Mouse (Mus musculus): Measurements from ENCODE around the gene Vac14.

Gene Vac14

DNA sequence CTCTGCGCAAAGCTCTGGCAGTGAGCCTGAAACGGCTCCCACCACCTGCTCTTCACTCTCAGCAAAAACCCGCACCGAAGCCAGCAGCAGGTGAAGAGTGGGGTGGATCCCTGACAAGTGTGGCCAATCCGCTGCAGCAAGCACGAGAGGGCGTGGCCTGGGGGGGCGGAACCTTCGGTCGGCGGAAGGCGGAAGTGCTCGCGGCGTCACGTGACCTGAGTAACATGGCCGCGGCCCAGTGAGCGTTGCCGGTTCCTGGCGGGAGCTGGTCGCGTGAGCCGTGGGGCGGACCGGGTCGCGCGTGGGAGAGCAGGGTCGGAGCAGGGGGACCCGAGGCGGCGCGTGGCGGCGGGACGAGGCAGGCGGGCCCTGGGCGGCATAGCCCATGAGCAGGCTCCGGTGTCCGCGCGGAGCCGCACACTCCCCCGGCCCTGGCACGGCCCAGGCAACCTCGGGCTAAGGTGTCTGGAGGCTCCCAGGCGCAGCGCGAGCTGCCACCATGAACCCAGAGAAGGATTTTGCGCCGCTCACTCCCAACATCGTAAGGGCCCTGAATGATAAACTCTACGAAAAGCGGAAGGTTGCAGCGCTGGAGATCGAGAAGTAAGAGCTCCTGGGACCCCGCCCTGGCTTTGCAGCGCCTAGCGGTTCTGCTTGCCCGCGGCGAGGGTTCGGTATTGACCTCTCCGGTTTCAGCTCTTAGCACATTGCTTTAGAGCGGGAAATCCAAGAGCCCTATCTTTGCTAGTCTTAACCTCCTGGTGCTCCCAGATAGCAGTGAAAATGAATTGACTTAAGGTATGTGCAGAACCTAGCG, at the start of gene Vac14:
TSS of gene Vac14 (plus strand) at position 195 of the 817 bp plus-strand sequence.
- peak; percentile 94 to 97 for DNase-seq

DNA sequence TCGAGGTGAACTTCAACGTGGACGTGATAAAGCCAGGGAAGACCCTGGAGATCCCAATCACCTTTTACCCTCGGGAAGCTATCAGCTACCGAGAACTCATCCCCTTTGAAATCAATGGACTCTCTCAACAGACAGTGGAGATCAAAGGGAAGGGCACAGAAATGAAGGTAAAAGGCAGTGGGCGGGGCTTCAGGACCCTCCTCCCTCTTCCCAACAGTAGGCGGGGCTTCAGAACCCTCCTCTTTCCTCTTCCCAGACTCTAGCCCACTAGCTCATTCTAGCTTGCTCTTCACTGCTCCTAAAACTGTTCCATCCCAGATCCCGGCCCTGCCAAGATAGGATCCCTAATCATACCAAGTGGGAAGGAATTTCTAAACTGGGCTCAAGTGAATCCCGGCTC, 25.7 kb upstream of the Vac14 start:
- DNase-seq, result no peak

DNA sequence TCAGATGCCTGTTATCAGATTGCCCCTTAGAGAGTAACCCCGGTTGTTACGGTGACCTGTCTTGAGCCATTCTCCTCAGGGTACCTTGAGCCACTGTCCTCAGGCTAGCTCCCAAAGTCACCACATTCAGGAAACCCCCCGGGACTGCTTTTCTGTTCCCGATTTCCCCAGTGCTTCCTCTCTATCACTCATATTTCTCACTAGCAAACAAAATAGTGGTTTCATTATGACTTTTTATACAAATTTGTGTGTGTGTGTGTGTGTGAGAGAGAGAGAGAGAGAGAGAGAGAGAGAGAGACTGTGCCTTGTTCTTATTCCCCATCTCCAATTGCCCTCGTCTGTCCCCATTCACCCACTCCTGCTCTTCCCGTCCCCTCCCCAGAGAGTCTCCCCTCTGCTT, 24.2 kb upstream of the Vac14 start:
- DNase-seq, result no peak

DNA sequence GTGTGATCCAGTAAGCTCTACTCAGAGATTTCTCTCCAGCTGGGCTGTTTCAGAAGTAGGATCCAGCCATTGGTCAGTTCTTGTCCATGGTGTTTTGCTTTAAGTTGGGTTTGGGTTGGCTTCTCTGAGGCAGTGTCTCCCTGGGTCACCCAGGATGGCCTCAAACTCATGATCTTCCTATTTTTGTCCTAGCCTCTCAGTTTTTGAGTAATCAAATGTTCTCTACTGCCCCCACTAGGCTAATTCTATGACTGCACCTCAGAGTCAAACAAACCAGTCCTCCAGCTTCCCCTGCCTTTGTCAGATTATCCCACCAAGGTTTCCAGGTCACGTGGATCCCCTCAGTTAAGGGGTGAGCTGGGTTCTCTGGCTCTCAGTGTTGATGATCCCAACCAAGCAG, 13.8 kb upstream of the Vac14 start:
- no peak for DNase-seq

DNA sequence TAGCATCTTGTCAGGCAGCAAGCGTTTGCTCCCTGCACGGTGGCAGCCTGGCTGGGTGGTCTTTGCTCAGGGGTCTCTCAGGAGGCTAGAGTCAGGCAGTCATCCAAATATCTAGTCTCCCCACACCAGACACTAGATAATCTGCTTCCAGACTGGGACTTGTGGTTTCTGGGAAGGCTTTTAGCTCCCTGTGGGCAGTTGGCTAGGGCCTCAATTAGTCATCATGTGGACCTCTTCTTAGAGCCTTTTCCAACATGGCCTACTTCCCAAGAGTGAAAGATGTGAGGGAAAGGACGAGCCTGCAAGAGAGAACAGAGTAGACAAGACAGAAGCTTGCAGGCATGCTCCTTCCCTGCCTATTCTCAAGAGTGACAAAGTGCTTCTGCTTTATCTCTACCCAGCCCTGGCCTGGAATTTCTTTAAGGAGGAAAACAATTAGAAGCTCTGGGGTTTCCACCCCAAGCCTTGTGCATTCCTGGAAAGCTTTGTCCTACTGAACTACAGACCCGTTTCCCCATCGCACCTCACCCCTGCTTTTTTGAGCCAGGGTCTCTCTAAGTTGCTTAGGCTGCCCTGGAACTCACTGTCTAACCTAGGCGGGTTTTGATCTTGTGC, 12.9 kb upstream of the Vac14 start:
- DNase-seq, result no peak

DNA sequence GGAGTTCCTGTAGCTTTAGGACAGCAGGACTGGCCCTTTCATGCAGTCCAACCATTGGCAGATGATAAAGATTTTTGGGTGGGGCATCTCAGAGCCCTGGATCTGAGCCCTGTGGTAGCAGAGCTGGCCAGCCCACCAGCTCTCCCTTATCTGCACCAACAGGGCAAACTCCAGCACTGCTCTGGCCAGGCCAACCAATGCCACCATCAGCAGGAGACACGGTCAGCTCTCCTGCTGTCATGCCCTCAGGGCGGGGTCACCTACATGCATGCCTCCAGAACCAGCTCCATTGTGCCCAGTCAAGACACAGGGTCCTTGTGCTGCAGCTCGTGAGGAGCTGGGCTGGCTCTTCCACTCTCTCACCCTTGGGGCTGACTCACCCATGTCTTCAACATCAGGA, 2.7 kb upstream of the Vac14 start:
- no peak for DNase-seq

DNA sequence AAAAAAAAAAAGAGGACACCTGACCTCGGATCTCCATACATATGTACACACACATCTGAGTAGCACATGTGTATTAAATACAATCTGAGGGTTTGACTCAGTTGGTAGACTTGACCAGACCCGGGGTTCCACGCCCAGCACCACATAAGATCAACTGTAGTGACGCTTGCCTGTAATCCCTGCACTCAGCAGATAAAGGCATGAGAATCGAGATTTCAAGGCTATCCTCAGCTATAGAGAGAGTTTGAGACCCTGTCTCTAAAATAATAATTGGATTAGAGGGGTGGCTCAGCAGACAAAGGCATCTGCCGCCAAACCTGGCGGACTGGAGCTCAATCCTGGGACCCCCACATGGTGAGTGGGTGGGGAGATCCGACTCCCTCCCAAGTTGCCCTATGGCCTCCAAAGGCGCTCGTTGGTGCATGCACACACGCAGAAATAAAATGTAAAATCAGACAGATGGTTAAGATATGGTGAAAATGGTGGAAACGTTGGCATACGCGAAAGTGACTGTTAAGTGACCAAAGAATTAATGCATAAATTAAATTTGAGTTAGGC, 505 bp upstream of the Vac14 start:
- peak in 1 of 2 experiments; percentile 17 for DNase-seq

DNA sequence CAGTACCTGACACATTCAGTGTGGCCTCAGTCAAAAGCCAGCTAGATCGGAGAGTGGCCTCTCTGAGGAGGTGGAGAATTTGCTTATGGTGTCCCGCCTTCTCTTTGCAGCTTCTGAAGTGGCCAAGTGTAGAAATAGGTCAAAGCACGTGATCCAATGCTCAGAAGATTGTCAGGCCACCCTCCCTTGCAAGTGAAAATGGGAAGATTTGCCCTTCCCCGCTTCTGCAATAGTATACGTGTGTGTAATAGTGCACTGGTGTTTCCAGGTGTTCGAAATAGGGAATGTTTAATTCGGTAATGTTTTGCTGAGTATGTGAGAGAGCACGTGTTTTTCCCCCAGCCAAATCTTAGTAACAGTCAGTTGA, 806 bp downstream of the Vac14 start:
- DNase-seq, result no peak

DNA sequence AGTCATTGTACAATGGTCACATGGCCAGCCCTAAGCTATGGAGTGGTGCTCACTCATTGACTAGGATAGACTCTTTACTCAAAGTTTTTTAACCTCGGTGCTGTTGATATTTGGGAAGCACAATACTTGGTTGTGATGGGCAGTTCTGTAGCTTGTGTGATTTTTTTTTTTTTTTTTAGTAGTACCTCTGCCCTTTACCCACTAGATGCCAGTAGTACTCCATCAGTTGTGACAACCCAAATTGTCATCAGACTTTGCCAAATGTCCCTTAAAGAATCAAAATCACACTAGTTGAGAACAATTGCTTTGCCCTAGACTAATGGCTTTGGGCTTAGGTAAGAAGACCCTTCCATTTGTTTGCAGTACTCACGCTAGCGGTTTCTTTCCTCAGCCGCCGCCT, 1.5 kb downstream of the Vac14 start:
- no peak for DNase-seq

DNA sequence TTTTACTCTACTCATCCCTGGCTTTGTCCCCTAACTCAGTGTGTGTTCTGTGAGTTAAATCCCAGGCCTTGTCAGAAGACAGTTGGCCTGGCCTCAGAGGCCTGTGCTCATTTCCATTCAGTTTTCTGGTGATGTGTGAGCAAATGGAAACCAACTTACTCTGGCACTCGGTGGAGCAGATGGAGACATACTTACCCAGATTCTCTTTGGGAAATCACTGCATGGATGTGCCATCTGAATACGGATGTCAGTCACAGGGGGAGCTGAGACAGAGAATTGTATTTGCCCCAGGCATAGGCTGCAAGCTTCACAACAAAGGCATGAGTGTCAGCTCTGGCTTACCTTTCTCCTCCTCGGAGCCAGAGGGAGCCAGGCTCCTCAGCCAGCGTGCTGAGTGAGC, 8.0 kb downstream of the Vac14 start:
- no peak for DNase-seq

DNA sequence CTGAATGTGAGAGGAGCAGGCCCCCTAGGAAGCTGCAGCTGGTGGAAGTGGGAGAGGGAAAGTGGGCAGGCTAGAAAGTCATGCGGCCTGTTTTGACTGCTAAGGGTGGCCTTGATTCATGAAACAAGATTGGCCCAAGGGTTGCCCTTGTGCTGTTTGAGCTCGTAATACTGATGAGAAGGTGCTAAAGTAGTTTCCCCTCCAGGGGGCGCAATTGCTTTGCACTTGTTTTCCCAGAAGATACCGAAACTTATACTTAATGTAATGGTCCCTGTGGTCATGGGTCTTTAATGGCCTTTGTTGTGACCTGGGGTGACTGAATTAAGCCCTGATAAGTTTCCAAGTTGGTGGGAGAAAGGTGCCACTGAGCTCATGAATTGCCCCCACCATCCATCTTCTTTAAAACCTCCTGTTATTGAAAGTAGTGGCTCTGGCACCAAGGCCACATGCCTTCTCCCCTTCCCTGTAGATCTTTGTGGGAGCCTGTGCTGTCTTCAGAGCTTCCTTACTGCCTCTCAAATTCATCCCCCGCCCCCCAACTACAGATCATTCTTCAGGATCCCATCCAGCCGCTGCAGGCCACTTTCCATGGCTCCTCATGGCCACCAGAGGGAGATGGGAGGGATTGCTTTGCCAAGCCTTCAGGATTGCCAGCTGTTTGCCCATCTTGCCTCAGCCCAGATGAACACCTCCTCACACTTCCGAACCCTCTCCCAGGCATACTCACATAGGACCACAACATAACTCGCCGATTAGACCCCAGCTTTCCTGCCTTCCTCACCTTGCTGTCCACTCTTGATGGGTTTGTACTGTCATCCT, 11.1 kb downstream of the Vac14 start:
- DNase-seq, result no peak

DNA sequence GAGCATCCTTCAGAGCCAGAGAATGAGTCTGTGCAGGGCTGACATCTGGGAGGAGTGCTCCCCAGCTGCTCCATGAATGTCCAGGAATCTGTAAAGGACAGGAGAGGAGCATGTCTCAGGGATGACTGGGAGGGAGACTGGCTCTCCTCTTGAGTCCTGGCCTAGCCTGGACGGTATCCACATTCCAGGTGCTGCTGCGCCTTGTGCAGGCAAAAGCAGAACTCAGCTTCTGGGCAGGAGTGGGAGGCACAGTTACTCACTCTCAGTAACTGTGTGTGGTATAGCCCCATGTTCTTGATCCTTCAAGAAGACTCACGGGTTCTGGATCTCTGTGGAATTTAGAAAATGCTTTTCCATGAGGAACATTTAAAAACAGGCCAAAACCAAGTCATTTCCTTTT, 11.7 kb downstream of the Vac14 start:
- DNase-seq, result no peak

DNA sequence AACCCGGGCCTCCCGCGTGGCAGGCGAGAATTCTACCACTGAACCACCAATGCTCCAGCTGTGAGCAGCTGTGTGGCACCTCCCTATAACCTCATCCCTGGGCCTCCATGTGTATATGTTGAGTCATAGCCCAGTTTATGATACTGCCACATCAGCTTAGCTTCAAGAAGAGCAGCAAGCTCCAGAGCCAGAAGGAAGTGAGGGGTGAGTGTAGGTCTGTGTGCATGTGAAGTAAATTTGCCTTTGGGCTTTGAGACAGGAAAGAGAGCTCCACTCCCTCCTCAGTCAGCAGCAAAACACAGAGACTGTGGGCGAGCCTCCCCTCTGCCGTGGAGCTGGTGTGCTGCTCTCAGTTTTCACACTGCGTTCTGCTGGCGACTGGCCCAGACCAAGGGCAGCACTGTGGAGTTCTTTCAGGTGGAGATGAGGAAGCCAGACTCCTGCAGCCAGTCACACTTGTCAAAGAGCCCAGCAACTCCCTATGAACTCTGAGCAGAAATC, 12.2 kb downstream of the Vac14 start:
- DNase-seq, result no peak

DNA sequence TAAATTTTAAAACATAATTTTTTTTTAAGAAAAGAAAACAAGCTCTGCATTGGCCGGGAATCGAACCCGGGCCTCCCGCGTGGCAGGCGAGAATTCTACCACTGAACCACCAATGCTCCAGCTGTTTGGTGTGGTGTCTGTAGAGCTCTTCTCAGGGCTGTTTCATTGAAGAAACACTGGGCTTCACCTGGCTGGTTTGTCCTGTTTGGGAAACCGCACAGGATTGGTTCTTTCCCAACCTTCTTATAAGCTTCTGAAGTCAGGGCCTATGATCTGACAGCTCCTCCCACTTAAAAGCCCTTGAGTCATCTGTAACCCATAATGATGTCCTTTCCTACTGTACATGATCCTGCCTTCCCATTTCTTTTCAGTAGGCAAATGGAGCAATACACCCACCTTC, 12.8 kb downstream of the Vac14 start:
- no peak for DNase-seq

DNA sequence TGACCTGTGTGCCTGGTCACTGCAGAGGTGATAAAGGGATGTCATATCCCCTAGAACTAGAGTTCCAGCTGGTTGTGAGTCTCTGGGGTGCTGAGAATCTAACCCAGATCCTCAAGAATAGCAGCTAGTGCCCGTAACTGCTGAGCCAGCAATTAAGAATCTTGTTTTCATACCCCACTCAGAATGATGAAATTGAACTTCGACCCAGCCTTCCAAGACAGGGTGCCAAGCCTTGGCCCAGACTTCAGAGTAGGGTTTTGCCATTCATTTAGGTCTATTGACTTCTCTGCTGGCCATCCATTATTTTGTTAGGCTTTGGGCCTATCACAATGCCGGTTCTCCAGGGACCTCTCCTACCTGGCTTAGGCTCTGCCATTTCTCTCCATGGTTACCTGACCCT, 15.4 kb downstream of the Vac14 start:
- DNase-seq, result no peak

DNA sequence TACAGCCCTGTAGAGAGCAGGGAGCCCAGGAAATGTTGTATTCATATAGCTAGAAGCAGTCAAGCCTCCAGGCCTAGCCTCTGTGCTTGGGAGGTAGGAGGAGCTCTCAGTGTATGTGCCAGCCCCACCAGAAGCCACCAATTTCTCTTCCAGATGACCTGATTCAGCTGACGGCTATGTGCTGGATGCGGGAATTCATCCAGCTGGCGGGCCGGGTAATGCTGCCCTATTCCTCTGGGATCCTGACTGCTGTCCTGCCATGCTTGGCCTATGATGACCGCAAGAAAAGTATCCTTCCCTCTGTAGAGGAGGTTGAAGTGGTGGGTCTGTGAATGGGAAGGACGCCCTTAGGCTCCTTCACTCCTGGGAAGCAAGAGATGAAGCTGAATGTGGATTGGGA, 17.8 kb downstream of the Vac14 start:
- DNase-seq, result no peak

DNA sequence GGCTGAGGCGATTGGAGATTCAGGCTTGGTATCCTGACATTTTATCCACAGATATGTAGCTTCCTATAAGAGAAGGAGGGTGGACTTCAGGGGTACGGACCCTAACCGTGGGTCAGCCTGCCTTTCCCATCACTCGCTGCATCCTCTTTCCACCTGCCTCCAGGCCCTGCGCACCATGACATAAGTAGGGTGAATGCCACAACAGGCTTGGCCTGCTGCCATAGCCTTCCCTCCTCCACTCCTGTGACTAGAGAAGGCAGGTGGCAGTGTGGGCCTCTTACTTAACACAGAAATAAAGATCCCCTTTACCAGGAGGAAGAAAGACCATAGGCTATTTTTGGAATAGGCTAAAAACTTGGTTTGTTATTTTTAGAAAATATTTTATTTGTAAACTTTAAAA, 23.9 kb downstream of the Vac14 start:
- no peak for DNase-seq

DNA sequence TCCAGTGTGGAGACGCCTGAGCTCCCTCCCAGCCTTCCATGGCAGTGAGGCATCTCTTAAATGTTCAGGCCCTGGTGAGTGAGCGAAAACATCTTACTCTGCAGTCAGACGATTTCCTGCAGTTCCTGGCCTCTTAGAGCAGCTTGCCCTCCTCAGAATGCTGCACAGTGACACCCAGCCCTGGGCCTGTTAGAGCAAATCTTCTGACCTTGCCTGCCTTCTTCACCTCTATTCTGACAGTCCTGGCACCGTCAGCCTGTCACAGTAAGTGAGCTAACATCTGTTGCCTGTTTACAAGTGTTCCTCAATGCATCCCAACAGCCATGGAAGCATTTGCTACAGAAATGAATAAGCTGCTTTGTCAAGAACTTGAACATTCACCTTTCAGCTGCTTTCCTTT, 24.8 kb downstream of the Vac14 start:
- no peak for DNase-seq

DNA sequence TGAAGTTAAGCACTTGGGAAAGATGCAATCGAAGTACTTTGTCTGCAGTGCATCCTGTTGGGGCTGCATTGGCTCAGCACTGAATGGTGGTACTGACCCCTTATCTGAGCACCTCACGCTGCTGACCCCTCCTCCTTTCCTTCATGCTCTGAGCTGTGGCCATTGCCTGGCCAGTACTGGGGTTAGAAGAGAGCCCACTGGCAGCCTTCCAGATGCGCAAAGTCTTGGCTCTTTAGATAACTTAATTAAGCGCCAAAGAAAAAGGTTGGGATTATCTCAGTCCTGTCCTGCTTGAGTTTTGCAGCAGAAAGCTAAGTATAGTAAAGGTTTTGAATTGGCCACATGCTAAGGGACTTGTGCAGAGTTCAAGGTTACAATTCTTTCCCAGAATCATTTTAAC, 26.0 kb downstream of the Vac14 start:
- no peak for DNase-seq

DNA sequence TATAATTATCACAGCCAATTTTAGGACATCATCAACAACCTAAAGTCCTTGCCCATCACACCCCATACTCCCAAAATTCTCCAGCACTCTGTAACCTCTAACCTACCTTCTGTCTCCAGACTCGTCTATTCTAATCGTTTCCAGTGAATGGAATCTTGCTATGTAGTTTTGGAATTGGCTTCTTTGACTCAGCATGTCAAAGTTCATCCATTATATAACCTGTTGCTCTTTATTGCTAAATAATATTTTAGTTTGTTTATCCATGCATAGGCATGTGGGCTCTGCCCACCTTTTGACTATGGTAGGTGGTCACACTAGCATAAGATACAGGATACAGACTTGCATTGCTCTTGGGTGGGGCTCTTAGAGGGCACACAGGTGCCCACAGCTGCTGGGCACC, 26.5 kb downstream of the Vac14 start:
- no peak for DNase-seq

DNA sequence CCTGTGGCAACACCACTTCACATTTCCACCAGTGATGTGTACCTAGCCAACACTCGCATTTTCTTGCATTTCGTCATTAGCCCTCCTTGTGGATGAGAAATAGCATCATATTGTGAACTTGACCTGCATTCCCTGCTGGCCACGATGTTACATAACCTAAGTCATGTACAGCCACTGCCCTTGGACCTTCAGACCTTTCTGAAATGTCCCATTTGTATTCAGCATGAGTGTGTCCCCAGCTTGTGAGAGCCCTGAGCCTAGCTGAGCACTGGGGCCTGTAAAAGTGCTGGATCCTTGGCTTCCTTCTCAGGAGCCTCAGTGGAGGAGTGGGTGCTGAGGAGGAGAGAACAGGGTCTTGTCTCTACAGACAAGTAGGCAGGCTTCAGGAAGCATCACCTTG, 27.0 kb downstream of the Vac14 start:
- DNase-seq, result no peak

DNA sequence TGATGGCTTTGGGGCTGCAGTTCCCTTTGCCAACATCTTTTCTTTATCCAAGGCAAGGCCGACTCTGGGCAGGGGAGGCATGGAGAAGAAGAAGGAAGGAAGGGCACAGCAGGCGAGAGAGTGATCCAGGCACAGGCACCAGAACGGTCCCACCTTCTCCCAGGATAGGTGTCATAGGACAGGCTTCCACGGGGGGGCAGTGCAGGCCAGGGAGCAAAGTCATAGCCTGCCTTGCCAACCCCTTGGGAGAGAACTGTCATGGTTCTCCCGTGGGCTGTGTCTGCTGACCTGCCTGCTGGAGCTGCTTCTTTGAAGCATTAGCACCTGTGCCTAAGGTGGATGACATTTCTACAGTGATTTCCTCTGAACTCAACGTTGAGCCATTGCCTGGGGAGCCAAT, 27.7 kb downstream of the Vac14 start:
- peak in 1 of 2 experiments; percentile 10 for DNase-seq

DNA sequence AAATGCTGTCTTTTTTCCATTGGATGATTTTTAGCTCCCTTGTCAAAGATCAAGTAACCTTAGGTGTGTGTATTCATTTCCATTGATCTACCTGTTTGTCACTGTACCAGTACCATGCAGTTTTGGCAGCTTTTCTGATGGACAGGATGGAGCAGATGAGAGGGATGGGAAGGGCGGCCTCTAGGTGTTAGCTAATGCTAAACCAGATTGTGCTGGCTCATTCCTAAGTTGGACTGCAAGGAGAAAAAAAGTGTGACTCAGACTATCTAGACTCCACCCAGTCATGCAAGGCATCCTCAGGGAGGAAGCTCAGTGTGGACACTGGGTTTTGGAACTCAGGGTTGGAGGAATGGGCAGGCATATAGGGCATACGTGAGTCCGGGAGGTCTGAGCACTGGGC, 30.2 kb downstream of the Vac14 start:
- DNase-seq, result no peak

Data from thymus, adult 18-20 months (tissue).